In the genomic region with DNA sequence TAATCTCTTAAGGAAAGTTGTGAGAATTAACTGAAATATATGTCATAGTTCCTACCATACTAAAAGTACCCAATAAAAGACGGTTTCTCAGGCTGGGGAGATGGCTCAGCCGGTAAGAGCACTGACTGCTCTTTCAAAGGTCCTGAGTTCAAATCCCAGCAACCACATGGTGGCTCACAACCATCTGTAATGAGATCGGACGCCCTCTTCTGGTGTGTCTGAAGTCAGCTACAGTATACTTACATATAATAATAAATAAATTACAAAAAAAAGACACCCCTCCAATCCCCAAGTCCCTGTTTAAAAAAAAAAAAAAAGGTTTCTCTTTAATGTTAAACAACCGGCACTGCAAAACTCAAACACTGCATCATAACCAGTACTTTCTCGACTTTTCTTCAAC, we compare ENCODE assay signal across 8 mouse cellular contexts. TPM values are rescaled to one million over a fixed set of nuclear protein-coding genes. Genes with fewer than 3 reads are reported as not detected.
DNase-seq lines count a peak whose midpoint lies in the region; ATAC-seq and TF ChIP-seq lines count a peak whose summit lies in the region.
"Not testable (repeated sequence)": the region's sequence is repeated elsewhere in the genome, so short reads cannot be mapped to it uniquely, and the experiment has no call there.

No protein-coding gene starts in this region.

- WGBS in embryonic facial prominence, embryonic 15.5 days = 47% methylated on average over 6 of the region's 6 CpGs
- WGBS in heart, adult 2 months = 44% methylated on average over 6 of the region's 6 CpGs
- WGBS in hindbrain, embryonic 13.5 days = 58% methylated on average over 6 of the region's 6 CpGs
- WGBS in kidney, postnatal 0 days = 47% methylated on average over 6 of the region's 6 CpGs
- WGBS in liver, embryonic 14.5 days (ENCODE audit: insufficient replicate concordance) = 33% methylated on average over 6 of the region's 6 CpGs
- 52% methylated on average over 6 of the region's 6 CpGs for WGBS in midbrain, embryonic 12.5 days
- WGBS in stomach, embryonic 15.5 days = 39% methylated on average over 6 of the region's 6 CpGs

- H3K4me2 ChIP-seq in embryonic facial prominence, embryonic 15.5 days (replicated peaks) = peak overlapping the region; percentile 60
- H3K4me2 ChIP-seq in hindbrain, embryonic 13.5 days = peak overlapping the region; percentile 59
- peak overlapping the region; percentile 60 for H3K4me2 ChIP-seq in kidney, postnatal 0 days (ENCODE audit: low read length)
- H3K4me2 ChIP-seq in liver, embryonic 14.5 days (ENCODE audit: low read depth) = peak overlapping the region; percentile 89
- H3K4me2 ChIP-seq in midbrain, embryonic 12.5 days (replicated peaks) = peak overlapping the region; percentile 62
- H3K4me2 ChIP-seq in stomach, embryonic 15.5 days = peak overlapping the region; percentile 74

- ATAC-seq in embryonic facial prominence, embryonic 15.5 days (ENCODE audit: insufficient number of reproducible peaks, low FRiP score, low TSS enrichment, low read depth); hindbrain, embryonic 13.5 days (ENCODE audit: low FRiP score); kidney, postnatal 0 days (replicated peaks; ENCODE audit: low FRiP score, low read depth); liver, embryonic 14.5 days (ENCODE audit: insufficient read depth); midbrain, embryonic 12.5 days (ENCODE audit: low FRiP score, low read depth); stomach, embryonic 15.5 days (ENCODE audit: insufficient read depth, low FRiP score, low read depth): not testable (repeated sequence)

- TF ChIP-seq EP300 in ES-Bruce4 (IDR thresholded peaks at IDR 0.05; ENCODE audit: insufficient read depth, low read depth, low read length); heart, adult 2 months (IDR thresholded peaks at IDR 0.05; ENCODE audit: insufficient read depth, low read depth, low read length); liver, embryonic 14.5 days (IDR thresholded peaks at IDR 0.05; ENCODE audit: low read depth): not testable (repeated sequence)

- intact Hi-C loops in heart, adult 2 months (cut with DNase I) = loop anchor here (5.0 to 10.0 kb wide), 3 partner anchors 162 to 774 kb away; a partner anchor contains a TSS

- H3K9ac ChIP-seq in ES-Bruce4 (ENCODE audit: low read depth, poor library complexity, severe bottlenecking) = peak overlapping the region; percentile 73
- not testable (repeated sequence) for H3K9ac ChIP-seq in embryonic facial prominence, embryonic 15.5 days; heart, adult 2 months (ENCODE audit: low read depth, low read length); hindbrain, embryonic 13.5 days; kidney, postnatal 0 days (ENCODE audit: low read depth, low read length); midbrain, embryonic 12.5 days (replicated peaks); stomach, embryonic 15.5 days
- H3K9ac ChIP-seq in liver, embryonic 14.5 days (replicated peaks) = peak overlapping the region; percentile 81

- H3K4me3 ChIP-seq in ES-Bruce4 (ENCODE audit: low read depth, low read length); kidney, postnatal 0 days (replicated peaks; ENCODE audit: low read depth, low read length); stomach, embryonic 15.5 days (replicated peaks): not testable (repeated sequence)
- peak overlapping the region; percentile 71 for H3K4me3 ChIP-seq in embryonic facial prominence, embryonic 15.5 days (replicated peaks)
- peak overlapping the region; percentile 80 for H3K4me3 ChIP-seq in heart, adult 2 months
- peak overlapping the region; percentile 56 for H3K4me3 ChIP-seq in hindbrain, embryonic 13.5 days
- H3K4me3 ChIP-seq in liver, embryonic 14.5 days (ENCODE audit: insufficient read depth in 1 of 2, low read depth in 2 of 2, low read length in 2 of 2) = peak overlapping the region in 1 of 2 experiments; percentile 84; a peak in 2 of 4 replicates
- peak overlapping the region; percentile 71 for H3K4me3 ChIP-seq in midbrain, embryonic 12.5 days

- H3K27me3 ChIP-seq in ES-Bruce4 (ENCODE audit: control insufficient read depth, insufficient read depth, low read length, poor library complexity, severe bottlenecking); embryonic facial prominence, embryonic 15.5 days; heart, adult 2 months (ENCODE audit: control insufficient read depth, insufficient read depth, low read length); hindbrain, embryonic 13.5 days; kidney, postnatal 0 days (ENCODE audit: insufficient read depth, low read length); liver, embryonic 14.5 days (ENCODE audit: control insufficient read depth, insufficient read depth, low read length); midbrain, embryonic 12.5 days; stomach, embryonic 15.5 days (replicated peaks): not testable (repeated sequence)

- not testable (repeated sequence) for H3K9me3 ChIP-seq in ES-Bruce4 (replicated peaks; ENCODE audit: control insufficient read depth, insufficient read depth, low read length, poor library complexity, severe bottlenecking); embryonic facial prominence, embryonic 15.5 days (replicated peaks); hindbrain, embryonic 13.5 days; kidney, postnatal 0 days (replicated peaks; ENCODE audit: low read length); liver, embryonic 14.5 days (ENCODE audit: control insufficient read depth, low read length); midbrain, embryonic 12.5 days; stomach, embryonic 15.5 days

- H3K27ac ChIP-seq in ES-Bruce4 (ENCODE audit: insufficient read depth, low read length); embryonic facial prominence, embryonic 15.5 days (replicated peaks); hindbrain, embryonic 13.5 days; kidney, postnatal 0 days; midbrain, embryonic 12.5 days (replicated peaks); stomach, embryonic 15.5 days: not testable (repeated sequence)
- peak overlapping the region; percentile 78 for H3K27ac ChIP-seq in heart, adult 2 months
- H3K27ac ChIP-seq in liver, embryonic 14.5 days = peak overlapping the region; percentile 74

- not testable (repeated sequence) for TF ChIP-seq POLR2A in ES-Bruce4 (IDR thresholded peaks at IDR 0.05; ENCODE audit: insufficient read depth, low read length); heart, adult 2 months (IDR thresholded peaks at IDR 0.05; ENCODE audit: insufficient read depth, low read depth, low read length)

- not testable (repeated sequence) for H3K4me1 ChIP-seq in ES-Bruce4 (ENCODE audit: control insufficient read depth, insufficient read depth, low read length); embryonic facial prominence, embryonic 15.5 days; heart, adult 2 months (ENCODE audit: control insufficient read depth, insufficient read depth, low read length); hindbrain, embryonic 13.5 days (replicated peaks); kidney, postnatal 0 days (replicated peaks; ENCODE audit: insufficient read depth, low read length); midbrain, embryonic 12.5 days; stomach, embryonic 15.5 days
- H3K4me1 ChIP-seq in liver, embryonic 14.5 days (replicated peaks; ENCODE audit: control insufficient read depth in 2 of 2, insufficient read depth in 2 of 2, low read length in 1 of 2) = peaks cover 4 to 13% of the 10 kb centered on the region in 2 experiments

- H3K36me3 ChIP-seq in ES-Bruce4 (ENCODE audit: control insufficient read depth, insufficient read depth, low read length, poor library complexity, severe bottlenecking); embryonic facial prominence, embryonic 15.5 days; heart, adult 2 months (ENCODE audit: control insufficient read depth, insufficient read depth, low read length); hindbrain, embryonic 13.5 days; kidney, postnatal 0 days (ENCODE audit: insufficient read depth, low read length); liver, embryonic 14.5 days (replicated peaks; ENCODE audit: control insufficient read depth, insufficient read depth, low read depth); midbrain, embryonic 12.5 days; stomach, embryonic 15.5 days: not testable (repeated sequence)

- H3K79me2 ChIP-seq in heart, adult 2 months (replicated peaks; ENCODE audit: control insufficient read depth, insufficient read depth, low read length) = not testable (repeated sequence)

- DNase-seq in heart, adult 2 months; kidney, postnatal 0 days (ENCODE audit: low spot score); liver, embryonic 14.5 days (ENCODE audit: low read depth in 3 of 3, low spot score in 3 of 3): not testable (repeated sequence)

- TF ChIP-seq CTCF in ES-Bruce4 (IDR thresholded peaks at IDR 0.05; ENCODE audit: low read depth, low read length); kidney, postnatal 0 days (IDR thresholded peaks at IDR 0.05; ENCODE audit: low read depth); liver, embryonic 14.5 days (IDR thresholded peaks at IDR 0.05; ENCODE audit: low read depth): not testable (repeated sequence)
- TF ChIP-seq CTCF in heart, adult 2 months (IDR thresholded peaks at IDR 0.05) = peak; percentile 14; the same call in 1 of the 2 replicates

RNA-seq across cellular contexts. Expression of a gene that starts 3.7 kb away (rescaled TPM):
- polyA plus RNA-seq in ES-Bruce4 (2011; ENCODE audit: insufficient read depth, insufficient read length, low read depth, missing spikeins) = 47.0 and 53.0 TPM in 2 replicates
- polyA plus RNA-seq in embryonic facial prominence, embryonic 15.5 days (2015; fragmentation: Nextera tagmentation; extraction: Ambion mirVana) = 26.4 and 28.0 TPM in 2 replicates
- 1 to 10 TPM; 3.3 to 5.5 TPM for total RNA-seq in heart, adult 2 months (2021)
- polyA plus RNA-seq in heart, adult 2 months (2012; rRNA removed) = 1.8 and 2.1 TPM in 2 replicates
- polyA plus RNA-seq in hindbrain, embryonic 13.5 days (2015; fragmentation: Nextera tagmentation; extraction: Ambion mirVana) = 20.9 and 22.4 TPM in 2 replicates
- polyA plus RNA-seq in kidney, postnatal 0 days (2015; fragmentation: Nextera tagmentation; extraction: Ambion mirVana) = 26.4 and 30.3 TPM in 2 replicates
- polyA plus RNA-seq in liver, embryonic 14.5 days (2012; rRNA removed) = 20.0 and 30.7 TPM in 2 replicates
- 48.5 and 50.2 TPM in 2 replicates for polyA plus RNA-seq in liver, embryonic 14.5 days (2014; fragmentation: Nextera tagmentation; extraction: Ambion mirVana)
- 50.4 and 54.5 TPM in 2 replicates for polyA plus RNA-seq in midbrain, embryonic 12.5 days (2016; fragmentation: Nextera tagmentation; extraction: Ambion mirVana)
- polyA plus RNA-seq in stomach, embryonic 15.5 days (2015; fragmentation: Nextera tagmentation; extraction: Ambion mirVana) = 33.3 and 35.6 TPM in 2 replicates

RNA-seq across cellular contexts. Expression of a gene that starts 4.3 kb away (rescaled TPM):
- 31.3 and 35.8 TPM in 2 replicates for polyA plus RNA-seq in ES-Bruce4 (2011; ENCODE audit: insufficient read depth, insufficient read length, low read depth, missing spikeins)
- polyA plus RNA-seq in embryonic facial prominence, embryonic 15.5 days (2015; fragmentation: Nextera tagmentation; extraction: Ambion mirVana) = 74.2 and 78.9 TPM in 2 replicates
- 10 to 100 TPM; 47.7 to 51.2 TPM for total RNA-seq in heart, adult 2 months (2021)
- polyA plus RNA-seq in heart, adult 2 months (2012; rRNA removed) = 37.6 and 53.7 TPM in 2 replicates
- polyA plus RNA-seq in hindbrain, embryonic 13.5 days (2015; fragmentation: Nextera tagmentation; extraction: Ambion mirVana) = 97.1 and 98.5 TPM in 2 replicates
- 70.1 and 71.3 TPM in 2 replicates for polyA plus RNA-seq in kidney, postnatal 0 days (2015; fragmentation: Nextera tagmentation; extraction: Ambion mirVana)
- polyA plus RNA-seq in liver, embryonic 14.5 days (2012; rRNA removed) = 9.7 and 10.9 TPM in 2 replicates
- 14.8 and 17.9 TPM in 2 replicates for polyA plus RNA-seq in liver, embryonic 14.5 days (2014; fragmentation: Nextera tagmentation; extraction: Ambion mirVana)
- 59.5 and 65.5 TPM in 2 replicates for polyA plus RNA-seq in midbrain, embryonic 12.5 days (2016; fragmentation: Nextera tagmentation; extraction: Ambion mirVana)
- polyA plus RNA-seq in stomach, embryonic 15.5 days (2015; fragmentation: Nextera tagmentation; extraction: Ambion mirVana) = 58.3 and 58.7 TPM in 2 replicates
